Mouse (Mus musculus): ENCODE measurements around the gene Flrt3. TPM values are rescaled to one million over a fixed set of nuclear protein-coding genes. Genes with fewer than 3 reads are reported as not detected.

The Flrt3 gene
- total RNA-seq (2023) = not detected in 2 replicates

GRCm38 (mm10) chr2:140670963-140671702 is at the start of gene Flrt3:
Flrt3 (minus strand) TSS chr2:140671469.

Measured in neutrophil, adult 65 days (primary cell).